ENCODE assay signal across 9 mouse cellular contexts in the genomic region with DNA sequence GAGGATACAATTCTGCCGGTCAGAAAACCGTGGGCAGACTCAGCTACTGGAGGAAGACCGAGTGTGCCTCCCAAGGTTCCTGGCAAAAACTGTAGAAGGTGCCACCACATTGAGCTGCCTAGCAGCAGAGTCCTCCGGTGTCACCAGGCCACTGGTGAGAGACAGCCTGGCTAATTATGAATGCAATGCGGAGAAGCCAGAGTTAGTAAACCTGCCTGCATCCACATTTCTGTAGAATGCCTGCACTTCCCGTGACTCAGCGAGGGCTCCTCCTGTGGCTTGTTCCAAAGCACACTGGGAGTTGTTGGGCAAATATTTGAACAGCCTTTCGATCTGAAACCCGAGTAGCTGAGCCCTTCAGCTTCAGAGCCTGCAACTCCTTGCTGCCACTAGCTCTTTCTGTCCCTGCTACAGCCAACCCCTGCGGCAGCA. TPM values are rescaled to one million over a fixed set of nuclear protein-coding genes. Genes with fewer than 3 reads are reported as not detected.
A peak's percentile ranks its signal among the peaks of the same experiment; 100 is the strongest.
DNase-seq lines count a peak whose midpoint lies in the region; ATAC-seq and TF ChIP-seq lines count a peak whose summit lies in the region.
"Had no signal": no experiment of that assay in that cellular context is flagged by ENCODE, and none has a peak within 500 bp of the region (broad histone marks: within the 10 kb centered on the region; RNA-seq: fewer than 3 reads in every experiment).

No protein-coding gene starts in this region.

- peak overlapping the region; percentile 81 for H3K27ac ChIP-seq in hindbrain, postnatal 0 days
- H3K27ac ChIP-seq in limb, embryonic 14.5 days (replicated peaks; ENCODE audit: low read depth, low read length): peak overlapping the region; percentile 76
- H3K27ac ChIP-seq in midbrain, embryonic 13.5 days: 0 out of 2 replicates have a peak overlapping the region, but pooled peaks have one; percentile 5

- WGBS in hindbrain, postnatal 0 days: 20% methylated on average over 10 of the region's 10 CpGs
- 23% methylated on average over 10 of the region's 10 CpGs for WGBS in limb, embryonic 14.5 days
- 40% methylated on average over 10 of the region's 10 CpGs for WGBS in midbrain, embryonic 13.5 days

- peak; percentile 16 for DNase-seq in layer of hippocampus, adult 11-12 months (ENCODE audit: low spot score)
- DNase-seq in layer of hippocampus, postnatal 36 days: no peak
- DNase-seq in cerebellum, adult 18-20 months: peak; percentile 63 to 64
- DNase-seq in gastrocnemius, adult 18-20 months (ENCODE audit: low spot score): peak; percentile 60
- DNase-seq in hindbrain, postnatal 0 days (ENCODE audit: low spot score): peak; percentile 42
- DNase-seq in limb, embryonic 14.5 days (ENCODE audit: low spot score): peak; percentile 61

- TF ChIP-seq POLR2A in limb, embryonic 14.5 days (IDR thresholded peaks at IDR 0.05; ENCODE audit: borderline replicate concordance, extremely low read depth, insufficient read depth, insufficient read length): no peak

- H3K4me3 ChIP-seq in hindbrain, postnatal 0 days (ENCODE audit: low read length): no peak overlapping the region
- 0 out of 2 replicates have a peak overlapping the region, but pooled peaks have one; percentile 1 for H3K4me3 ChIP-seq in limb, embryonic 14.5 days (replicated peaks; ENCODE audit: low read length)
- H3K4me3 ChIP-seq in midbrain, embryonic 13.5 days (replicated peaks): no peak overlapping the region

- H3K36me3 ChIP-seq in hindbrain, postnatal 0 days (ENCODE audit: insufficient read depth, low read length): no peaks in the 10 kb centered on the region
- H3K36me3 ChIP-seq in limb, embryonic 14.5 days (ENCODE audit: control insufficient read depth, insufficient read depth, low read length): no peaks in the 10 kb centered on the region
- no peaks in the 10 kb centered on the region for H3K36me3 ChIP-seq in midbrain, embryonic 13.5 days
- H3K36me3 ChIP-seq: G1E had no signal

- no peaks in the 10 kb centered on the region for H3K27me3 ChIP-seq in hindbrain, postnatal 0 days (ENCODE audit: insufficient read depth, low read length)
- no peaks in the 10 kb centered on the region for H3K27me3 ChIP-seq in limb, embryonic 14.5 days (ENCODE audit: control insufficient read depth, insufficient read depth, low read length)
- H3K27me3 ChIP-seq in midbrain, embryonic 13.5 days: no peaks in the 10 kb centered on the region

- peaks cover 19% of the 10 kb centered on the region for H3K4me1 ChIP-seq in hindbrain, postnatal 0 days (ENCODE audit: insufficient read depth, low read length)
- peaks cover 24% of the 10 kb centered on the region for H3K4me1 ChIP-seq in limb, embryonic 14.5 days (ENCODE audit: control insufficient read depth, insufficient read depth, low read length)
- H3K4me1 ChIP-seq in midbrain, embryonic 13.5 days (replicated peaks): peaks cover 20% of the 10 kb centered on the region

- no peaks in the 10 kb centered on the region for H3K9me3 ChIP-seq in hindbrain, postnatal 0 days (ENCODE audit: low read length)
- no peaks in the 10 kb centered on the region for H3K9me3 ChIP-seq in limb, embryonic 14.5 days (ENCODE audit: control insufficient read depth, low read length)
- H3K9me3 ChIP-seq in midbrain, embryonic 13.5 days: no peaks in the 10 kb centered on the region
- H3K9me3 ChIP-seq: G1E had no signal

- no peak overlapping the region for H3K9ac ChIP-seq in hindbrain, postnatal 0 days (replicated peaks; ENCODE audit: low read length)
- H3K9ac ChIP-seq in limb, embryonic 14.5 days (ENCODE audit: low read depth, low read length, severe bottlenecking): 0 out of 2 replicates have a peak overlapping the region, but pooled peaks have one; percentile 22
- H3K9ac ChIP-seq in midbrain, embryonic 13.5 days (replicated peaks): no peak overlapping the region

- peak overlapping the region; percentile 39; the same call in 1 of the 2 replicates for H3K4me2 ChIP-seq in hindbrain, postnatal 0 days (ENCODE audit: low read depth, low read length)
- peak overlapping the region; percentile 30 for H3K4me2 ChIP-seq in limb, embryonic 14.5 days (replicated peaks; ENCODE audit: low read depth, low read length, severe bottlenecking)
- H3K4me2 ChIP-seq in midbrain, embryonic 13.5 days (replicated peaks): peak overlapping the region; percentile 25

- TF ChIP-seq CTCF in hindbrain, postnatal 0 days (IDR thresholded peaks at IDR 0.05; ENCODE audit: low read depth): peak; percentile 27

- ATAC-seq in hindbrain, postnatal 0 days: peak; percentile 25; the same call in 1 of the 2 replicates
- peak; percentile 34 for ATAC-seq in limb, embryonic 14.5 days (ENCODE audit: low FRiP score, low read depth)
- no peak for ATAC-seq in midbrain, embryonic 13.5 days
- ATAC-seq in megakaryocyte progenitor cell, adult 5-6 weeks (replicated peaks; ENCODE audit: poor library complexity): no peak; the same call in 1 of the 2 replicates

RNA-seq across cellular contexts. Expression of a gene that starts 45.6 kb away (rescaled TPM):
- total RNA-seq in layer of hippocampus, postnatal 36 days (2021): 10 to 100 TPM; 18.2 to 19.3 TPM
- 1 to 10 TPM; 4.2 to 4.7 TPM for total RNA-seq in gastrocnemius, adult 18-20 months (2021)
- 4.0 and 6.1 TPM in 2 replicates for total RNA-seq in hindbrain, postnatal 0 days (2014; rRNA removed)
- 33.0 and 33.6 TPM in 2 replicates for polyA plus RNA-seq in hindbrain, postnatal 0 days (2015; fragmentation: Nextera tagmentation; extraction: Ambion mirVana)
- 15.1 and 21.3 TPM in 2 replicates for polyA plus RNA-seq in limb, embryonic 14.5 days (2012; rRNA removed)
- polyA plus RNA-seq in limb, embryonic 14.5 days (2014; fragmentation: Nextera tagmentation; extraction: Ambion mirVana): 28.2 and 29.3 TPM in 2 replicates
- 20.2 and 25.8 TPM in 2 replicates for polyA plus RNA-seq in midbrain, embryonic 13.5 days (2015; fragmentation: Nextera tagmentation; extraction: Ambion mirVana)
- 15.0 and 15.3 TPM in 2 replicates for total RNA-seq in megakaryocyte progenitor cell, adult 5-6 weeks (2015)
- total RNA-seq in megakaryocyte progenitor cell, adult 5-6 weeks (2017): 10.5 and 17.5 TPM in 2 replicates

Comparison
In these comparisons a context has a peak if more than half of its experiments do, and no peak if none do; other contexts are left out.
1. DNase-seq: peak in layer of hippocampus, adult 11-12 months (single experiment), cerebellum, adult 18-20 months (2 of 2), gastrocnemius, adult 18-20 months (single experiment), hindbrain, postnatal 0 days (single experiment) and limb, embryonic 14.5 days (single experiment); none in layer of hippocampus, postnatal 36 days (0 of 2).
2. ATAC-seq: peak in hindbrain, postnatal 0 days (single experiment) and limb, embryonic 14.5 days (single experiment); none in midbrain, embryonic 13.5 days (single experiment) and megakaryocyte progenitor cell, adult 5-6 weeks (single experiment).
3. H3K27ac ChIP-seq: peak in every context shown above with its lines; median percentile 81 in hindbrain, postnatal 0 days; 76 in limb, embryonic 14.5 days; 5 in midbrain, embryonic 13.5 days.
4. Peak in every context shown above with its lines, with median percentiles within 50 percentile points of each other: H3K4me2 ChIP-seq.